In the genomic region with DNA sequence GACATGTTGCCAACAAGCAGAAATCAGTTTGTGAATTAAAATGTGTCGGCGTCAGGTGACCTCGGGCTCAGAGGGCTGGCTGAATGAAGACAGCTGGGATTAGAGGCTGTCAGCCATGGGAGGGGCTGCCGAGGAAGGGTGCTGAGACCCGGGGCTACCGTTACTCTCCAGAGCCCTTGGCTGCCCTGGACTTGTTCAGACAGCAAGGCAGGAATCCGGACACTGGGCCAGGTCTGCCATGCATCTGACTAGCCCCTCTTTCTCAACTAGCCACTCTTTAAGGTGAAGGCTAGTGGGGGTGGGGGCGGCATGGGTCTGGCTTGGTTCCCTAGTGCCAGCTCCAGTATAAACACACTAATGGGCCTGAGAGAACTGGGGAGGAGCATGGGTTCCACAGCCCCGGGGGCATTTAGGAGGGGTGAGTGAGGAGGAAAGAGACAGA, we compare ENCODE assay signal across 8 mouse cellular contexts. TPM values are rescaled to one million over a fixed set of nuclear protein-coding genes. Genes with fewer than 3 reads are reported as not detected.
DNase-seq lines count a peak whose midpoint lies in the region; ATAC-seq lines count a peak whose summit lies in the region.
"Had no signal": no experiment of that assay in that cellular context is flagged by ENCODE, and none has a peak within 500 bp of the region (broad histone marks: within the 10 kb centered on the region; RNA-seq: fewer than 3 reads in every experiment).

No protein-coding gene starts in this region.

- H3K27ac ChIP-seq in forebrain, embryonic 16.5 days (ENCODE audit: low read length): no peak overlapping the region
- H3K27ac ChIP-seq: liver, embryonic 13.5 days had no signal

- intact Hi-C loops in left cerebral cortex, postnatal 10 days (cut with DNase I): no loop called here

- 0 out of 2 replicates have a peak overlapping the region, but pooled peaks have one; percentile 11 for H3K4me3 ChIP-seq in forebrain, embryonic 16.5 days (replicated peaks; ENCODE audit: low read length)
- H3K4me3 ChIP-seq: liver, embryonic 13.5 days had no signal

- 21% methylated on average over 9 of the region's 9 CpGs for WGBS in forebrain, embryonic 16.5 days

- ATAC-seq in forebrain, embryonic 16.5 days: peak; percentile 73
- no peak for ATAC-seq in frontal cortex, adult (ENCODE audit: low TSS enrichment)

- H3K36me3 ChIP-seq in forebrain, embryonic 16.5 days (ENCODE audit: control insufficient read depth, insufficient read depth): no peaks in the 10 kb centered on the region
- H3K36me3 ChIP-seq: liver, embryonic 13.5 days had no signal

- H3K9me3 ChIP-seq in forebrain, embryonic 16.5 days (ENCODE audit: control insufficient read depth, low read length): no peaks in the 10 kb centered on the region
- H3K9me3 ChIP-seq: liver, embryonic 13.5 days had no signal

- DNase-seq in Muller cell, postnatal 12 days (ENCODE audit: inconsistent ontology term): peak; percentile 36
- DNase-seq in cerebellum, adult 11-12 months: peak; percentile 36
- peak; percentile 39 to 51 for DNase-seq in kidney, postnatal 36 days
- DNase-seq in ovary, postnatal 36 days (ENCODE audit: low spot score): no peak
- DNase-seq in left cerebral cortex, postnatal 10 days (ENCODE audit: extremely low spot score in 1 of 2, low spot score in 2 of 2): no peak
- DNase-seq: liver, embryonic 13.5 days had no signal

- H3K9ac ChIP-seq in forebrain, embryonic 16.5 days (replicated peaks; ENCODE audit: low read depth, low read length): no peak overlapping the region; the same call in 1 of the 2 replicates
- H3K9ac ChIP-seq: liver, embryonic 13.5 days had no signal

- H3K4me2 ChIP-seq in forebrain, embryonic 16.5 days (ENCODE audit: low read length): peak overlapping the region; percentile 33
- H3K4me2 ChIP-seq: liver, embryonic 13.5 days had no signal

- peaks cover 11% of the 10 kb centered on the region for H3K4me1 ChIP-seq in forebrain, embryonic 16.5 days (replicated peaks; ENCODE audit: control insufficient read depth, insufficient read depth, low read length)
- H3K4me1 ChIP-seq: liver, embryonic 13.5 days had no signal

- no peaks in the 10 kb centered on the region for H3K27me3 ChIP-seq in forebrain, embryonic 16.5 days (replicated peaks; ENCODE audit: control insufficient read depth, insufficient read depth, low read length)
- H3K27me3 ChIP-seq: liver, embryonic 13.5 days had no signal

RNA-seq across cellular contexts. Expression of a gene that starts 24.4 kb away (rescaled TPM):
- polyA plus RNA-seq in forebrain, embryonic 16.5 days (2015; fragmentation: Nextera tagmentation; extraction: Ambion mirVana): 107 and 113 TPM in 2 replicates
- total RNA-seq in left cerebral cortex, postnatal 10 days (2021): 10 to 100 TPM; 71.8 to 76.4 TPM

RNA-seq across cellular contexts. Expression of a gene that starts 27.6 kb away (rescaled TPM):
- polyA plus RNA-seq in forebrain, embryonic 16.5 days (2015; fragmentation: Nextera tagmentation; extraction: Ambion mirVana): 0.16 TPM in 1 of 2 replicates, not detected in the other
- total RNA-seq in left cerebral cortex, postnatal 10 days (2021): under 1 TPM in 1 of 2 experiments, not detected in 1; 0.08 TPM

RNA-seq across cellular contexts. Expression of a gene that starts 51.9 kb away (rescaled TPM):
- 2.1 and 2.9 TPM in 2 replicates for polyA plus RNA-seq in forebrain, embryonic 16.5 days (2015; fragmentation: Nextera tagmentation; extraction: Ambion mirVana)
- under 1 TPM; 0.69 to 0.99 TPM for total RNA-seq in left cerebral cortex, postnatal 10 days (2021)

Comparison
In these comparisons a context has a peak if more than half of its experiments do, and no peak if none do; other contexts are left out.
1. DNase-seq: peak in Muller cell, postnatal 12 days (single experiment), cerebellum, adult 11-12 months (single experiment) and kidney, postnatal 36 days (2 of 2); none in ovary, postnatal 36 days (single experiment) and left cerebral cortex, postnatal 10 days (0 of 2).